Mouse (Mus musculus): ENCODE data around the gene Zbtb34. TPM values are rescaled to one million over a fixed set of nuclear protein-coding genes. Genes with fewer than 3 reads are reported as not detected.

The Zbtb34 gene
- polyA plus RNA-seq, 1 experiment from 2014 or later = 7.9 TPM

- WGBS = 73% methylated on average over 9 of the region's 9 CpGs
- H3K4me1 ChIP-seq = peaks cover 8% of the 10 kb centered on the region; the same call in 1 of the 2 replicates
- H3K9me3 ChIP-seq (replicated peaks) = no peaks in the 10 kb centered on the region
- H3K4me2 ChIP-seq (replicated peaks) = no peak overlapping the region
- ATAC-seq (ENCODE audit: insufficient number of reproducible peaks, low FRiP score, low TSS enrichment, low read depth) = no peak
- no peak overlapping the region for H3K4me3 ChIP-seq (replicated peaks)
- H3K36me3 ChIP-seq = no peaks in the 10 kb centered on the region
- no peaks in the 10 kb centered on the region for H3K27me3 ChIP-seq
- no peak overlapping the region for H3K27ac ChIP-seq (replicated peaks)
- no peak overlapping the region for H3K9ac ChIP-seq
These were observed 65.2 kb downstream of the Zbtb34 start for GRCm38 (mm10) chr2:33365703-33366471.

GRCm38 (mm10) chr2:33364656-33365055 is 66.5 kb downstream of the Zbtb34 start:
- Histone ChIP-seq H3K4me1 (no peaks in the 10 kb centered on the region), H3K27ac (replicated peaks) (no peak overlapping the region), H3K36me3 (no peaks in the 10 kb centered on the region), H3K9me3 (replicated peaks) (no peaks in the 10 kb centered on the region), H3K27me3 (no peaks in the 10 kb centered on the region), H3K4me3 (replicated peaks) (no peak overlapping the region), H3K4me2 (replicated peaks) (no peak overlapping the region), H3K9ac (no peak overlapping the region)
- ATAC-seq (ENCODE audit: insufficient number of reproducible peaks, low FRiP score, low TSS enrichment, low read depth) = no peak
- 93% methylated on average over 4 of the region's 4 CpGs for WGBS

GRCm38 (mm10) chr2:33363890-33364289 is 67.2 kb downstream of the Zbtb34 start:
- no peaks in the 10 kb centered on the region for H3K27me3 ChIP-seq

GRCm38 (mm10) chr2:33361139-33361716 is 69.9 kb downstream of the Zbtb34 start:
- no peaks in the 10 kb centered on the region for H3K9me3 ChIP-seq (replicated peaks)
- H3K4me2 ChIP-seq (replicated peaks) = no peak overlapping the region
- no peaks in the 10 kb centered on the region for H3K27me3 ChIP-seq
- no peak overlapping the region for H3K27ac ChIP-seq (replicated peaks)
- H3K36me3 ChIP-seq = no peaks in the 10 kb centered on the region
- no peak overlapping the region for H3K4me3 ChIP-seq (replicated peaks)
- ATAC-seq (ENCODE audit: insufficient number of reproducible peaks, low FRiP score, low TSS enrichment, low read depth) = no peak
- WGBS = 81% methylated on average over 9 of the region's 9 CpGs
- no peak overlapping the region for H3K9ac ChIP-seq
- no peaks in the 10 kb centered on the region for H3K4me1 ChIP-seq

More at GRCm38 (mm10) chr2:33363890-33364289, 67.2 kb downstream of the Zbtb34 start:
- no peaks in the 10 kb centered on the region for H3K36me3 ChIP-seq
- 80% methylated on average over 4 of the region's 4 CpGs for WGBS
- H3K4me2 ChIP-seq (replicated peaks) = no peak overlapping the region
- no peak overlapping the region for H3K4me3 ChIP-seq (replicated peaks)
- no peak overlapping the region for H3K9ac ChIP-seq
- H3K9me3 ChIP-seq (replicated peaks) = no peaks in the 10 kb centered on the region
- no peak overlapping the region for H3K27ac ChIP-seq (replicated peaks)
- no peaks in the 10 kb centered on the region for H3K4me1 ChIP-seq
- no peak for ATAC-seq (ENCODE audit: insufficient number of reproducible peaks, low FRiP score, low TSS enrichment, low read depth)

GRCm38 (mm10) chr2:33360564-33360963 is 70.6 kb downstream of the Zbtb34 start:
- no peaks in the 10 kb centered on the region for H3K27me3 ChIP-seq
- H3K9me3 ChIP-seq (replicated peaks) = no peaks in the 10 kb centered on the region
- no peak overlapping the region for H3K4me2 ChIP-seq (replicated peaks)
- 71% methylated on average over 3 of the region's 3 CpGs for WGBS
- no peak overlapping the region for H3K4me3 ChIP-seq (replicated peaks)
- no peak for ATAC-seq (ENCODE audit: insufficient number of reproducible peaks, low FRiP score, low TSS enrichment, low read depth)
- H3K27ac ChIP-seq (replicated peaks) = no peak overlapping the region
- no peaks in the 10 kb centered on the region for H3K36me3 ChIP-seq
- H3K4me1 ChIP-seq = peaks cover 4% of the 10 kb centered on the region
- no peak overlapping the region for H3K9ac ChIP-seq

- no peaks in the 10 kb centered on the region for H3K36me3 ChIP-seq
- no peaks in the 10 kb centered on the region for H3K27me3 ChIP-seq
- peaks cover 8% of the 10 kb centered on the region for H3K4me1 ChIP-seq
- 83% methylated on average over 8 of the region's 8 CpGs for WGBS
- H3K4me3 ChIP-seq (replicated peaks) = no peak overlapping the region
- H3K9ac ChIP-seq = no peak overlapping the region
- no peak for ATAC-seq (ENCODE audit: insufficient number of reproducible peaks, low FRiP score, low TSS enrichment, low read depth)
- H3K9me3 ChIP-seq (replicated peaks) = no peaks in the 10 kb centered on the region
- no peak overlapping the region for H3K4me2 ChIP-seq (replicated peaks)
- H3K27ac ChIP-seq (replicated peaks) = no peak overlapping the region
These were observed 71.9 kb downstream of the Zbtb34 start for GRCm38 (mm10) chr2:33359184-33359583.

GRCm38 (mm10) chr2:33357250-33357838 is 73.8 kb downstream of the Zbtb34 start:
- Histone ChIP-seq H3K27ac (replicated peaks) (no peak overlapping the region), H3K36me3 (no peaks in the 10 kb centered on the region), H3K4me3 (replicated peaks) (no peak overlapping the region), H3K4me2 (replicated peaks) (no peak overlapping the region), H3K4me1 (peaks cover 8% of the 10 kb centered on the region), H3K27me3 (no peaks in the 10 kb centered on the region), H3K9me3 (replicated peaks) (no peaks in the 10 kb centered on the region), H3K9ac (no peak overlapping the region)
- WGBS = 72% methylated on average over 7 of the region's 7 CpGs
- ATAC-seq (ENCODE audit: insufficient number of reproducible peaks, low FRiP score, low TSS enrichment, low read depth) = no peak

Small RNA genes within 50 kb of the gene (microRNA-seq; reads per million reads assigned to microRNA genes)
- not detected for gene Gm25998 (ENCODE audit: borderline number of aligned reads)

Other genes starting within 250 kb of the Zbtb34 start
- gene Angptl2, start 215.3 kb downstream of the Zbtb34 start, polyA plus RNA-seq (2015; fragmentation: Nextera tagmentation; extraction: Ambion mirVana) = 59.2 and 62.1 TPM in 2 replicates
- 3.0 and 3.2 TPM in 2 replicates for gene Ralgps1, start 59.8 kb downstream of the Zbtb34 start, polyA plus RNA-seq (2015; fragmentation: Nextera tagmentation; extraction: Ambion mirVana)
- 19.0 and 20.1 TPM in 2 replicates for gene Zbtb43, start 37.2 kb upstream of the Zbtb34 start, polyA plus RNA-seq (2015; fragmentation: Nextera tagmentation; extraction: Ambion mirVana)
- 0.59 and 0.67 TPM in 2 replicates for gene Lmx1b, start 209.2 kb upstream of the Zbtb34 start, polyA plus RNA-seq (2015; fragmentation: Nextera tagmentation; extraction: Ambion mirVana)